Mouse (Mus musculus): ENCODE data around the gene Cebpg.

The Cebpg gene

DNA sequence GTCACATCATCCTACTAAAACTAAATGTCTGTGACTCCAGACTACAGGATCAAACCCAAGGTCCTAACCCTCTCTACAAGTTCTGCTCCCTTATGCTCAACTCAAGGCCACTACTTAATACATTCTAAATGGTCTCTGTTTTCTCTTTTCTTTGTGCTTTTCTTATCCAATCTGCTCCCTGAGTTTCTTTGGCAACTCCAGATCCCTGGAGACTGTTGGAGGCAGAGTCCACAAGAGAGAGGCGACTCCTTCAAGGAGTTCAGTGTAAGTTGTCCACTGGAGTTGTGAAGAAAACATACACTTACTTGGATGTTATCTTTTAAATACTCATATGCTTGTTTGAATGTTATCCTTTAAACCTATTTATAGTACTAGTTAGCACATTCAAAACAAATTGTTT lies 2.1 kb downstream of the Cebpg start:
- no peak for DNase-seq (ENCODE audit: low spot score)

DNA sequence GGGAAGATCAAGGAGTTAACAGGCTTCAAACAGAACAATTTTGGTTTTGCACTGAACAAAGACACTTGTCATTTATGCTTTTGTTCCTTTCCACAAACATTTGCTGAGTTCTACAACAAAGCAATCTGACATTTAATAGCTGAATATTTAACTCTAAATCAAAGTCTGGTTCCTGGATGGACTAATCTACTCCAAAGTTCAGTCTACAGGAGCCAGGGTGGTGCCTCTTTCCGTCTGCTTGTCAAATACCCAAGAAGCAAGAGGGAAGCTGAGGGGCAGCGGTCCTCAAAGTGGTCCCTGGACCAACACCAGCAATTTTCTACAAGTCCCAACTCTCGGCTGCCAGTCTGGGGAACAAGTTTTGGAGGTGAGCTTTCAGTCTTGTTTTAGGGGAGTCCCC lies 3.2 kb downstream of the Cebpg start:
- no peak for DNase-seq (ENCODE audit: low spot score)

GRCm38 (mm10) chr7:35050540-35050939 lies 5.8 kb downstream of the Cebpg start:
- no peak for DNase-seq (ENCODE audit: low spot score)

DNA sequence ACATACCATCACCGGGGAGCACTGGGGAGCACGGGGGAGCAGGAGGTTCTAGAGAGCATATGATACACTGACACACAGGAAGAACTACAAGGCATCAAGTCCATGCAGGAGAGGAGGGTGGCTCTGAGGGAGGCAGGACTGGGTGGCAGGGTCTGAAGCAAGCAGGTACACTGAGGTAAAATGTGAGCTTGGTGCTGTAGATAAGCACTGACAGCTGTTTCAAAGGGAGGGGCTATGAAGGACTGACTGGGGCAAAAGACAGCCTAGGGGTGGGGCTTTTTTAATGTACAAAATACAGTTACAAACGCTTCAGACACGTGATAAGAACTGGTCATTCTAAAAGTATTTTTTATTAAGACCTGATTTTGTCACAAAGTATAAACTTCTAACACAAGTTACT lies 10.3 kb downstream of the Cebpg start:
- DNase-seq (ENCODE audit: low spot score) = no peak

DNA sequence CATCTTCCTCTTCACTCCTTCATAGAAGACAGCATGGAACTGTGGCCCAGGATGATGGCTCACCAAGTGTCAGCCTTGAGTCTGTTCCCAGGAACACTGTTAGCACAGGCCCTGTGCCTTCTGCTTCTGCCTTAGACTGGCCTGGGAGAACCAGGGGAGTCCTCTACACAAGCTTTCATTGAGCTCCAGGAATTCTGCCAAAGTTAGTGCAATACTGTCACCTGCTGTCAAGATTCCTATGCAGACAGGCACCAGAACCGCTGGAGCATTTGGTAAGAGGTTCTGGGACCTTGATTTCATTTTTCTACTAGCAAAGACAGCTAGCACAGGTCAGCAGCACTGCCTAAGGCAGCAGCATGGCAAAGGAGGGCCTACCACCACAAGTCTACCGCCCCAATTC lies 11.7 kb downstream of the Cebpg start:
- no peak for DNase-seq (ENCODE audit: low spot score)

DNA sequence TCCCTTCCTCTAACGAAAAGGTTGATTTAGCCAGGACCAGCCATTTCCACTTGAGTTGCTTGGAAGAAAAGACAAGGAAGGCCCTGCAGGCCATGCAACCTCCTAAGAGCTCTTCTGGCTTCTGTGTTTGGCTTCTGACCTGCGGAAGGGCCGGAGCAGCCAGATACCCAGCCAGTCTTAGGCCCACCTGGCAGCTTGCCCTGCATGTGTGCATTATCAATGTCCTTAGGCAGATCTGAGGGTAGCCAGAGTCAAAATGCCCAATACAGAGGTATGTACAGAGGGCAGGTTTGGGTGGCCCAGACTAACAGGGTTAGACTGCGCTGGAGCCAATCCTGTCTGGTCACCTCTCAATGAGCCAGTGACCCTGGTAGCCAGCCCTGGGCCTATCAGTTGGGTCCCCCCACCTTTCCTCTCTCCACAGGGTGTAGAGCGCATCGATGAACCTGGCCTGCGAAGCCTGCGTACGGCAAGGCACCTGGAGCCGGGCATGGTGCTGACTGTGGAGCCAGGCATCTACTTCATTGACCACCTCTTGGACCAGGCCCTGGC lies 13.0 kb downstream of the Cebpg start:
- no peak for DNase-seq (ENCODE audit: low spot score)

- no peak for DNase-seq (ENCODE audit: low spot score)
These were observed 13.6 kb downstream of the Cebpg start for GRCm38 (mm10) chr7:35042759-35043217.

DNA sequence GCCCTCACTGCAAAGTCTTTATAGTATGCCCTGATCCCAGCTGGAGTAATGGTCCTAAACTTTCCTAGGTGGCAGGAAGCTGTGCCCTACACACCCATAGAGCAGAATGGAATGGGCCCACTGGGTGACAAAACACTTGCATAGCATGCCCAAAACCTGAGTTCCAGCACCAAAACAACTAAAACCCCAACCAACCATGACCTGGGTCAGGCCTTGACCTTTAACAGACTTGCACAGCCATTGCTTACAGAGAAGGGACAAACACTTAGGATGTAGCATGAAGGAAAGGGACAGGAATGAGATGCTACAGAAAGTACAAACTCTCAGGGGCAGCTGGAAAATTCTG lies 14.2 kb downstream of the Cebpg start:
- DNase-seq (ENCODE audit: low spot score) = no peak

DNA sequence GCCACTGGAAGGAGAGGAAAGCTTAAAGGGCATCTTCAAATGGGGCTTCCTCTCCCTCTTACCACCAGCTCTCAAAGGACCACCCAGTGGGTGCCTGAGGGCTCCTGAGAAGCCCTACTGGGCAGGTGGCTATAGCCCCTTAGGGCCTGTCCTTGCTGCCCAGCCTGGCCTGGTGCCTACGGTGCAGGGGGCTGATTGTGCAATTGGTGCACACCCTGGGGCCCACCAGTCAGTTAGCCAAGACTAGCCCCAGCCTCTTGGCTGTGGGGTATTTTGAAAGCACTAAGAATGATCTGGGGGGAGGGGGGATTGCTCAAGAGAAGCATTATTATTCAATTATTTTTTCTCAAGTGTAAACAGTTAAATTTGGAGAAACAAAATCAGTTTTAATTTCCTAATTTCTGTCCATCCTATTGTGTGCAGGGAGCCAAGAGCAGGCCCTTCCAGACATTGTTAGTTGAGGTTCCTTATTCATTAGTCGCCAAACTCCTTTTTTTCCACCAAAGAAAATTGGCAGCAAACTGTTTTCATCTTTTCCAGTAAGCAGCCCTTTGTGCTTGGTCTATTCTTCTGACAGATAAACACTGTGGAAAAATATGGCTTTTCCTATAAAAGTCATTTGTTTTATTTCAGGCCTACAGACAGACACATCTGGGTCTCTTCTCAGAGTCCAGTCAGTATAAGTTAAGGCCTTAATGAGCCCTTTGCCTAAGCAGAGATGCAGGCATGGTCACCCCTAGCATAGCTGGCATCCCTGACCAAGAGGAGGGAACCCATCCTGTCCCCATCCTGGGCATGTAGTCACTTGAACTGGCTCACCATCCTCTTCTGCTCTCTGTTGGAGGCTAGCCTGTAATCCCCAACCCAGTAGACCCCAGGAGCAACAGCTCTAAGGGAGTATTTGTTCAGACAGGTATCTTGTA lies 14.8 kb downstream of the Cebpg start:
- DNase-seq (ENCODE audit: low spot score) = no peak

DNA sequence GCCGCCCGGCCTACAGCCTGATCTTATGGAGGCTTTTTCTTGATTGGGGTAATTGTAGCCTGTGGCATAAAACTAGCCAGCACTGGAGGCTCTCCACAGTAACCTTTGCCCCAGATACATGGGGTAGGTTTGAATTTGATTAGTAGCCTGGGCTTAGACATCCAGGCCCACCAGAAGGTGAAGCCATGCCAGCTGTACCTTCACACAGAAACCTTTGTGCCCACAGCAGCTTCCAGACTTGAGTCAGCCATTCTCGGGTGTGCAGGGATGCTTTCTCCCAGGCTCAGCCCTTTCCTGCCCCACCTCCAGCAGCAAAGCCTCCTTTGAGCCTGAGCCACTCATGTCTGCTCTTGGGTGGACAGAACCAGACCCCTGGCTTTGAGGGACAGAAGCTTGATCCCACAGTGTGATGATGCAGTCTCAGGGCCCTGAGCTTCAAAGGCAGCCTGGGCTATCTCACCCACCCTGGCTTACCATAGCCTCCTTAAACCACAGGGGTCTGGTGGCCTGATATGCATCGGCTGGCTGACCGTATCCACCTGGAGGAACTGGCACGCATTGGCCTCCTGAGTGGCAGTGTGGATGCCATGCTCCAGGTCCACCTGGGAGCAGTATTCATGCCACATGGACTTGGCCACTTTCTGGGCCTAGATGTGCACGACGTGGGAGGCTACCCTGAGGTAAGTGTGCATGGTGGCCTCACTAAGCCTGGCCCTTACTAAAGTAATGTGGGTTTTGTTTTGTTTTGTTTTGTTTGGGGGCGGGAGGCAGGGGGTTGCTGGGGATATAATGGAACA lies 16.0 kb downstream of the Cebpg start:
- no peak for DNase-seq (ENCODE audit: low spot score)

DNA sequence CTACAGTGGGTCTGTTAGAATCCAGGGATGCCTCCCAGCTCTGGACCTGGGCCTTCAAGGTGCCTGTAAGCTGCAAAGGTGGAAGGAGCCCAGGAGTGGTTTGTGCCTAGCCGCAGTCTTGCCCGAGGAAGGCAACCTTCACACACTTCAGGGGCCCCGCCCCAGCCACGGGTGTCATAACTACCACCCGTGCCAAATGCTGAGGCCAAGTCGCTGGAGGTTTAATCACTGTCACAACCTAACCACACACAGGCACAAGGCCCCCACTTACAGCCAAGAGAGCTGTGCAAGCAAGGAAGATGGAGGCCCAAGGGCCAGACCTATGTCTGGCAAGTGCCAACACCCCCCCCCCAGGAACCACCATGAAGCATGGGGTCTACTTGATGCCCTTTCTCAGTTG lies 19.0 kb downstream of the Cebpg start:
- DNase-seq (ENCODE audit: low spot score) = no peak

DNA sequence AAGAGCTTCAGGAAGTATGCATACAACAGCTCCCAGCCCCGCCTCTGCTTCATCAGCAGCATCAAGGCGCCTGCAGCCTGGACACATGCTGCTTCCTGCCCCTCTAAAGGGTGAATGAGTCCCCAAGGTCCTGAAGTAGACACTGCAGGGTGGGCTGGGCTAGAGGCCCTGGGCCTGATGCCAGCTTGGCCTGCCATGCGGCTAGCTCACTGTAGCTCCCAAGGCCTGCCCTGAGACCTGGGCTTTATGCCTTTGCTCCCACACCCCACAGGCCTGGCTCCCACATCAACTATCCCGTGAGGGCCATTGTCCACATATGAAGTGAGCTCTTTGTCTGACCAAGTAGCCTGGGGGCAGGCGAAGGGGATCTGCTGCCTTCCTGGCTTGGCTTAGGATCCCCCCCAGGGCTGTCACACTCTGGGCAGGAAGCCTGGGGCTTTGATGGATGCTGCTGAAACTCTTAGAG lies 20.1 kb downstream of the Cebpg start:
- DNase-seq (ENCODE audit: low spot score) = no peak

DNA sequence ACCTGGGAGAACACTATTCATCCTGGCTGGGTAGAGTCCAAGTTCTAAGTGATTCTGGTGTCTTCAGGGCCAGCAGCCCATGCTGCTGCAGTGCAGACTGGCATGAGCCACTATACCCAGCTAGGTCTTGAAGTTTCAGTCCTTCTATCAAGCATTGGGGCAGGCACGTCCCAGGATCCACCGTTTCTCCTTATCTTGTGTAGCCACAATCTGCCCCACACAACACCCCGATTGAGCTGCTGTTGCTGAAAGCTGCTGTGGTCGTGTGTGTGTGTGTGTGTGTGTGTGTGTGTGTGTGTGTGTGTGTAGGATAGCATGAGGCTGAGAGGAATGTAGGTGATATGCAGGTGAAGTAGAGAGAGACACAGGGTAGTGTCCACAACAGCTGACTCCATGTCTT lies 20.8 kb downstream of the Cebpg start:
- DNase-seq (ENCODE audit: low spot score) = no peak

- no peak for DNase-seq (ENCODE audit: low spot score)
These were observed 21.2 kb downstream of the Cebpg start for GRCm38 (mm10) chr7:35035141-35035553.

- no peak for DNase-seq (ENCODE audit: low spot score)
These were observed 25.8 kb downstream of the Cebpg start for GRCm38 (mm10) chr7:35030567-35030966.

- no peak for DNase-seq (ENCODE audit: low spot score)
These were observed 26.7 kb downstream of the Cebpg start for GRCm38 (mm10) chr7:35029648-35030047.

DNA sequence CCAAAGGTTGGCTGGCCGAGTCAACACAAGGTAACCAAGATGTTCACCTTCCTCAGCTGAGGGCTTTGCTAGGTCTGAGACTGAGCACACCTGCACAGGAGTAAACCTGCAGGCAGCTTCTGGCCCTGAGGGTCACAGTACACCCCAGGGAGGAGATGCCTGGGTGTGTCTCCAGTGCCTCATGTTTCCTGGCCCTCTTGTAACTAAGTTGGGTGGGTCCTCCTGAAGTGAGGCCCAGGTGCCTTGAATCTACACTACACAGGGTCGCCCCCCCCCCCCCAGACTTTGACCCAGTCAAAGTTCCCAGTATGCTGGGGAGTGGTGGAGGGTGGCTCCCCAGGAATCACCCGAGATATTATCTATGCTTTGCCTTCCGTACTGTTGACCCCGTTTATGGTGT lies 27.1 kb downstream of the Cebpg start:
- no peak for DNase-seq (ENCODE audit: low spot score)

DNA sequence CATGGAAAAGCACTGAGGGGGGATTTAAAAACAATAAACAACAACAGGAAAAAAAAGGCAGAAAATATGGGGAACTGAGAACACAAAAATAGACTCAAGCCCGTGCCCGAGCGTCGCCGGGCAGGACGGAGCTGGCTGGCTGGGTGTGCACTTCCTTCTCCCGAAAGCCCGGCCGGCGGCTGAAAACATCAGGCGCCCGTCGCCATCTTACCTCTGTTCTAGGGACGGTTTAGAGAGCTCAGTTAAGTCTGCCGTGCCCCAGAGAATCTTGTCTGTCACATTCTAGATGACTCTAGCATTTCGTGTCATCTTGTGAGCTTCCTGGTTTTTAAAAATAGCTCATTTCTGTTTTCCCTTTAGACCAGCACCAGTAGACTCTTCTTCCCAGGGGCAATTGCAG lies 27.8 kb downstream of the Cebpg start:
- DNase-seq (ENCODE audit: low spot score) = no peak

GRCm38 (mm10) chr7:35027801-35028420 lies 28.5 kb downstream of the Cebpg start:
- DNase-seq (ENCODE audit: low spot score) = no peak

DNA sequence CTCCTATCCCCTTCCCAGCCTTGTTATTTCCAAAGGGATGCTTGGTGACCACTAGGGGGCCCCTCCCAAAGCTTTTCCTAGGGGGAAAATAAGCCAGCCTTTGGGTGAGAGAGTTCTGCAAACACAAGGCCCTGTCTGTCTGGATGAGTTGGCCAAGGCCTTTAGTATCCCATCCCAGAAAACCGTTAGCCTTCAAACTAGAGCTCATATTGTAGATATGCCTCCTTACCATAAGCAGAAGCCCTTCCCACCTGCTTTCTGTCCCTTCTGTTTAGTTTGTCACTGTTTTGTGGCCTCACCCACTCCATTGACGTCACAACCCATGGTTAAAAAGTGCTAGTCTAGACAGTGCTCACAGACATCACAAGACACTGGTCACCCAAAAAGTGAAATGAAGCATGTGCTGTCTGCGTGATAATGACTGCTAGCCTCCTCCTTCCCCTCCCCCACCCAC lies 29.5 kb downstream of the Cebpg start:
- DNase-seq (ENCODE audit: low spot score) = no peak

- DNase-seq (ENCODE audit: low spot score) = no peak
These were observed 30.1 kb downstream of the Cebpg start for GRCm38 (mm10) chr7:35026276-35026630.

All from spleen, adult 12 weeks (tissue).